Mouse (Mus musculus) 3134 (cell line): ENCODE results near the gene Rnasel.

Experiments
- DNase-seq: peaks from one replicate; pipeline ENCODE4 v3.0.0-alpha.2; 2011; ENCODE audit warnings: low spot score; ENCODE audit not compliant: insufficient read length; ENCODE audit errors: extremely low read depth

Rnasel gene

GRCm38 (mm10) chr1:153734866-153735265 is 14.4 kb upstream of the Rnasel start:
- no peak for DNase-seq

- no peak for DNase-seq
These were observed 13.1 kb upstream of the Rnasel start for GRCm38 (mm10) chr1:153736096-153736495.

- no peak for DNase-seq
These were observed 11.8 kb upstream of the Rnasel start for GRCm38 (mm10) chr1:153737101-153738085.

GRCm38 (mm10) chr1:153739437-153740015 is 9.7 kb upstream of the Rnasel start:
- DNase-seq, result no peak

GRCm38 (mm10) chr1:153740145-153740544 is 9.1 kb upstream of the Rnasel start, which contains the start of gene Rgs16:
Gene Rgs16, plus strand, starts transcription at chr1:153740349.
- no peak for DNase-seq

- no peak for DNase-seq
These were observed 8.3 kb upstream of the Rnasel start for GRCm38 (mm10) chr1:153740775-153741400.

GRCm38 (mm10) chr1:153741551-153742316 is 7.5 kb upstream of the Rnasel start:
- no peak for DNase-seq

- DNase-seq, result no peak
These were observed 6.7 kb upstream of the Rnasel start for GRCm38 (mm10) chr1:153742374-153743155.

- DNase-seq, result no peak
These were observed 3.0 kb upstream of the Rnasel start for GRCm38 (mm10) chr1:153746119-153746670.

GRCm38 (mm10) chr1:153746728-153747127 is 2.5 kb upstream of the Rnasel start:
- DNase-seq, result peak; percentile 19

GRCm38 (mm10) chr1:153747861-153748530 is 1.2 kb upstream of the Rnasel start:
- DNase-seq, result no peak

GRCm38 (mm10) chr1:153748549-153748948 is 677 bp upstream of the Rnasel start:
- DNase-seq, result no peak

GRCm38 (mm10) chr1:153750054-153750453 is 828 bp downstream of the Rnasel start:
- no peak for DNase-seq

- peak; percentile 50 for DNase-seq
These were observed 2.6 kb downstream of the Rnasel start for GRCm38 (mm10) chr1:153751763-153752301.

GRCm38 (mm10) chr1:153752521-153752920 is 3.3 kb downstream of the Rnasel start:
- DNase-seq, result no peak

- DNase-seq, result no peak
These were observed 4.7 kb downstream of the Rnasel start for GRCm38 (mm10) chr1:153753725-153754464.

GRCm38 (mm10) chr1:153764136-153764535 is 14.9 kb downstream of the Rnasel start:
- DNase-seq, result no peak

GRCm38 (mm10) chr1:153766298-153766697 is 17.1 kb downstream of the Rnasel start:
- no peak for DNase-seq
